ENCODE assay signal across 8 mouse cellular contexts in the genomic region with DNA sequence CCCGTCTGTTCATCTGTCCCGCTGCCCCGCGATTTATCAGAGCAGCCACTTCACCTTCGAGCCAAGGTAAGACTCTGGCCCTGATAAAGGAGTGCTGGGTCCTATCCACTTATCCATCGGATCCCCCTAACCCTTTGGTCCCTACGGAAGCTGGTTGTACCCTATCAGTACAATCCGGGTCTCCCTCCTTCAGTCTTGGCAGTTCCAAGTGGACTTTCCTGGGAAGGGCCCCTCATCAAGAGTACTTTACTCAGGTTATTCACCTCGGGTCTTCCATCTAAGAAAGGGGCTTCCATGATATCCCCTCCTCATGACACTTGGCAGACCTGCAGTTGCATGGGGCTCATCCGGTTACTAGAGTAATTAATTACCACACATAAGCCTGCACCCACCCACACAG. TPM values are rescaled to one million over a fixed set of nuclear protein-coding genes. Genes with fewer than 3 reads are reported as not detected.
DNase-seq lines count a peak whose midpoint lies in the region; ATAC-seq and TF ChIP-seq lines count a peak whose summit lies in the region.

No protein-coding gene starts in this region.

- peaks cover 65% of the 10 kb centered on the region for H3K27me3 ChIP-seq in heart, embryonic 14.5 days (ENCODE audit: control insufficient read depth, insufficient read depth, low read length)
- no peaks in the 10 kb centered on the region for H3K27me3 ChIP-seq in forebrain, embryonic 16.5 days (replicated peaks; ENCODE audit: control insufficient read depth, insufficient read depth, low read length)
- H3K27me3 ChIP-seq in liver, embryonic 16.5 days (ENCODE audit: control insufficient read depth, insufficient read depth, low read depth, low read length): peaks cover 38% of the 10 kb centered on the region

- in situ Hi-C loops in ES-E14 (cut with MboI; ENCODE audit: low sequenced_read_pairs in 2 of 2, unreplicated experiment in 2 of 2): no loop called here

- H3K4me3 ChIP-seq in heart, embryonic 14.5 days (ENCODE audit: control insufficient read depth in 1 of 2, insufficient read depth in 1 of 2, low read depth in 1 of 2, low read length in 2 of 2): peak overlapping the region; percentile 41 to 43; a peak in 2 of 4 replicates
- peak overlapping the region; percentile 66 to 68 for H3K4me3 ChIP-seq in ES-E14 (ENCODE audit: insufficient read depth in 1 of 2, low read depth in 1 of 2, low read length in 2 of 2, poor library complexity in 1 of 2, severe bottlenecking in 1 of 2)
- H3K4me3 ChIP-seq in forebrain, embryonic 16.5 days (replicated peaks; ENCODE audit: low read length): peak overlapping the region; percentile 53
- peak overlapping the region; percentile 53 for H3K4me3 ChIP-seq in liver, embryonic 16.5 days (ENCODE audit: low read depth, low read length)

- no peaks in the 10 kb centered on the region for H3K36me3 ChIP-seq in heart, embryonic 14.5 days (ENCODE audit: control insufficient read depth, insufficient read depth, low read length)
- no peaks in the 10 kb centered on the region for H3K36me3 ChIP-seq in ES-E14 (ENCODE audit: control insufficient read depth, insufficient read depth, low read length, poor library complexity, severe bottlenecking)
- H3K36me3 ChIP-seq in forebrain, embryonic 16.5 days (ENCODE audit: control insufficient read depth, insufficient read depth): no peaks in the 10 kb centered on the region
- no peaks in the 10 kb centered on the region for H3K36me3 ChIP-seq in liver, embryonic 16.5 days (ENCODE audit: control insufficient read depth, insufficient read depth)

- ATAC-seq in heart, embryonic 14.5 days (ENCODE audit: insufficient number of reproducible peaks, insufficient read depth, low FRiP score, low read depth): no peak; the same call in 1 of the 2 replicates
- peak; percentile 2; the same call in 1 of the 2 replicates for ATAC-seq in forebrain, embryonic 16.5 days
- ATAC-seq in liver, embryonic 16.5 days (ENCODE audit: low read depth): no peak; the same call in 1 of the 2 replicates

- H3K9ac ChIP-seq in heart, embryonic 14.5 days (ENCODE audit: low read length): peak overlapping the region; percentile 42; the same call in 1 of the 2 replicates
- peak overlapping the region; percentile 7; the same call in 1 of the 2 replicates for H3K9ac ChIP-seq in ES-E14 (ENCODE audit: insufficient read depth, low read depth, low read length, poor library complexity, severe bottlenecking)
- H3K9ac ChIP-seq in forebrain, embryonic 16.5 days (replicated peaks; ENCODE audit: low read depth, low read length): peak overlapping the region; percentile 33; the same call in 1 of the 2 replicates
- no peak overlapping the region for H3K9ac ChIP-seq in liver, embryonic 16.5 days (ENCODE audit: low read depth, low read length)

- no peak for DNase-seq in heart, postnatal 14 days
- DNase-seq in ES-E14 (ENCODE audit: low read depth, low spot score): no peak
- DNase-seq in thymus, adult 18-20 months: no peak
- DNase-seq in right cerebral cortex, postnatal 14 days: no peak
- DNase-seq in gastrocnemius, postnatal 4 days (ENCODE audit: low spot score in 2 of 2): no peak

- H3K27ac ChIP-seq in heart, embryonic 14.5 days (replicated peaks in 1 of 2; ENCODE audit: control insufficient read depth in 1 of 2, insufficient read depth in 1 of 2, low read depth in 2 of 2, low read length in 2 of 2): no peak overlapping the region
- H3K27ac ChIP-seq in ES-E14 (ENCODE audit: insufficient read depth, low read depth, low read length, poor library complexity, severe bottlenecking): no peak overlapping the region
- peak overlapping the region; percentile 33; the same call in 1 of the 2 replicates for H3K27ac ChIP-seq in forebrain, embryonic 16.5 days (ENCODE audit: low read length)
- no peak overlapping the region for H3K27ac ChIP-seq in liver, embryonic 16.5 days (ENCODE audit: low read length)

- 7% methylated on average over 10 of the region's 10 CpGs for WGBS in heart, embryonic 14.5 days
- WGBS in forebrain, embryonic 16.5 days: 12% methylated on average over 10 of the region's 10 CpGs
- 15% methylated on average over 10 of the region's 10 CpGs for whole genome bisulfite sequencing in liver, embryonic 16.5 days (ENCODE audit: insufficient replicate concordance)

- peak overlapping the region; percentile 68 for H3K4me2 ChIP-seq in heart, embryonic 14.5 days (ENCODE audit: low read length)
- peak overlapping the region; percentile 65 for H3K4me2 ChIP-seq in forebrain, embryonic 16.5 days (ENCODE audit: low read length)
- peak overlapping the region; percentile 66 for H3K4me2 ChIP-seq in liver, embryonic 16.5 days (ENCODE audit: low read depth, low read length)

- peaks cover 4 to 10% of the 10 kb centered on the region in 2 experiments; a peak in 2 of 4 replicates for H3K4me1 ChIP-seq in heart, embryonic 14.5 days (ENCODE audit: control insufficient read depth in 2 of 2, insufficient read depth in 2 of 2, low read length in 2 of 2)
- no peaks in the 10 kb centered on the region; a peak in 1 of 4 replicates for H3K4me1 ChIP-seq in ES-E14 (ENCODE audit: control insufficient read depth in 2 of 2, insufficient read depth in 2 of 2, low read length in 2 of 2, poor library complexity in 1 of 2)
- H3K4me1 ChIP-seq in forebrain, embryonic 16.5 days (replicated peaks; ENCODE audit: control insufficient read depth, insufficient read depth, low read length): peaks cover 5% of the 10 kb centered on the region
- H3K4me1 ChIP-seq in liver, embryonic 16.5 days (ENCODE audit: control insufficient read depth, low read depth, low read length): peaks cover 10% of the 10 kb centered on the region

- H3K9me3 ChIP-seq in heart, embryonic 14.5 days (ENCODE audit: control insufficient read depth, low read length): no peaks in the 10 kb centered on the region
- H3K9me3 ChIP-seq in ES-E14 (ENCODE audit: control insufficient read depth, insufficient read depth, low read depth, low read length): no peaks in the 10 kb centered on the region
- H3K9me3 ChIP-seq in forebrain, embryonic 16.5 days (ENCODE audit: control insufficient read depth, low read length): no peaks in the 10 kb centered on the region
- H3K9me3 ChIP-seq in liver, embryonic 16.5 days (replicated peaks; ENCODE audit: control insufficient read depth, low read length): no peaks in the 10 kb centered on the region

- intact Hi-C loops in heart, postnatal 14 days (cut with DNase I): no loop called here

TF ChIP-seq in ES-E14, 5 proteins besides CTCF, POLR2A, EP300 and RAD21:
- no peak for TF ChIP-seq ZNF384 (IDR thresholded peaks at IDR 0.05; ENCODE audit: low read depth, low read length)
- TF ChIP-seq MAFK (IDR thresholded peaks at IDR 0.05; ENCODE audit: insufficient read depth, low read depth, low read length): no peak
- no peak for TF ChIP-seq CHD2 (IDR thresholded peaks at IDR 0.05; ENCODE audit: low read depth, low read length)
- no peak for TF ChIP-seq ZC3H11A (IDR thresholded peaks at IDR 0.05; ENCODE audit: borderline replicate concordance, low read depth, low read length)
- TF ChIP-seq HCFC1 (IDR thresholded peaks at IDR 0.05; ENCODE audit: borderline replicate concordance, insufficient read depth, low read length): no peak

RNA-seq across cellular contexts. Expression of gene Kcnj10, which starts 0.4 kb away (rescaled TPM):
- not detected in 2 replicates for polyA plus RNA-seq in heart, embryonic 14.5 days (2014; fragmentation: Nextera tagmentation; extraction: Ambion mirVana)
- total RNA-seq in heart, postnatal 14 days (2021): under 1 TPM; 0.10 to 0.22 TPM
- 0.80 and 1.2 TPM in 2 replicates for total RNA-seq in ES-E14 (2012; rRNA removed)
- polyA plus RNA-seq in forebrain, embryonic 16.5 days (2015; fragmentation: Nextera tagmentation; extraction: Ambion mirVana): 2.1 and 2.2 TPM in 2 replicates
- polyA plus RNA-seq in liver, embryonic 16.5 days (2015; fragmentation: Nextera tagmentation; extraction: Ambion mirVana): 0.07 and 0.09 TPM in 2 replicates
- 1 to 10 TPM; 2.2 to 2.3 TPM for total RNA-seq in gastrocnemius, postnatal 4 days (2021)

RNA-seq across cellular contexts. Expression of gene Kcnj9, which starts 12.3 kb away (rescaled TPM):
- polyA plus RNA-seq in heart, embryonic 14.5 days (2014; fragmentation: Nextera tagmentation; extraction: Ambion mirVana): not detected in 2 replicates
- not detected for total RNA-seq in heart, postnatal 14 days (2021)
- 1.2 and 1.7 TPM in 2 replicates for total RNA-seq in ES-E14 (2012; rRNA removed)
- 2.6 and 4.2 TPM in 2 replicates for polyA plus RNA-seq in forebrain, embryonic 16.5 days (2015; fragmentation: Nextera tagmentation; extraction: Ambion mirVana)
- 0.04 and 0.09 TPM in 2 replicates for polyA plus RNA-seq in liver, embryonic 16.5 days (2015; fragmentation: Nextera tagmentation; extraction: Ambion mirVana)
- not detected for total RNA-seq in gastrocnemius, postnatal 4 days (2021)

RNA-seq across cellular contexts. Expression of gene Pigm, which starts 35.0 kb away (rescaled TPM):
- 5.6 and 6.3 TPM in 2 replicates for polyA plus RNA-seq in heart, embryonic 14.5 days (2014; fragmentation: Nextera tagmentation; extraction: Ambion mirVana)
- 1 to 10 TPM; 6.4 to 7.1 TPM for total RNA-seq in heart, postnatal 14 days (2021)
- total RNA-seq in ES-E14 (2012; rRNA removed): 25.4 and 25.6 TPM in 2 replicates
- polyA plus RNA-seq in forebrain, embryonic 16.5 days (2015; fragmentation: Nextera tagmentation; extraction: Ambion mirVana): 4.5 and 4.7 TPM in 2 replicates
- polyA plus RNA-seq in liver, embryonic 16.5 days (2015; fragmentation: Nextera tagmentation; extraction: Ambion mirVana): 1.7 and 1.8 TPM in 2 replicates
- total RNA-seq in gastrocnemius, postnatal 4 days (2021): 1 to 10 TPM; 7.7 to 9.7 TPM

RNA-seq across cellular contexts. Expression of gene Atp1a2, which starts 43.5 kb away (rescaled TPM):
- 5.3 and 7.3 TPM in 2 replicates for polyA plus RNA-seq in heart, embryonic 14.5 days (2014; fragmentation: Nextera tagmentation; extraction: Ambion mirVana)
- 100 to 1,000 TPM; 448 to 458 TPM for total RNA-seq in heart, postnatal 14 days (2021)
- 0.31 and 0.48 TPM in 2 replicates for total RNA-seq in ES-E14 (2012; rRNA removed)
- polyA plus RNA-seq in forebrain, embryonic 16.5 days (2015; fragmentation: Nextera tagmentation; extraction: Ambion mirVana): 42.4 and 47.1 TPM in 2 replicates
- polyA plus RNA-seq in liver, embryonic 16.5 days (2015; fragmentation: Nextera tagmentation; extraction: Ambion mirVana): 0.20 and 0.52 TPM in 2 replicates
- total RNA-seq in gastrocnemius, postnatal 4 days (2021): 100 to 1,000 TPM; 454 to 465 TPM
